Mouse (Mus musculus) liver, embryonic 12.5 days (tissue): ENCODE data around the gene C2cd2l. TPM values are rescaled to one million over a fixed set of nuclear protein-coding genes. Genes with fewer than 3 reads are reported as not detected.
A peak's percentile ranks its signal among the peaks of the same experiment; 100 is the strongest.
"Not testable (repeated sequence)": the region's sequence is repeated elsewhere in the genome, so short reads cannot be mapped to it uniquely, and the experiment has no call there.

Source experiments
- ATAC-seq: fragments of 200-750 bp; cut with Nextera tagmentation; 2 replicates; pipeline ENCODE4 v1.8.0; 2017; ENCODE audit warnings: moderate number of reproducible peaks, mild to moderate bottlenecking, moderate library complexity
- H3K27ac ChIP-seq: fragments of 300-500 bp; sonication (generic); 2 replicates; pipeline ENCODE4 v1.5.1; 2016; ENCODE audit warnings: mild to moderate bottlenecking
- H3K27me3 ChIP-seq: fragments of 300-500 bp; sonication (generic); replicated peaks from 2 replicates; pipeline ENCODE4 v1.6.1; 2016; ENCODE audit warnings: mild to moderate bottlenecking, moderate library complexity
- H3K36me3 ChIP-seq: fragments of 300-500 bp; sonication (generic); 2 replicates; pipeline ENCODE4 v1.6.1; 2016; ENCODE audit warnings: mild to moderate bottlenecking, moderate library complexity
- H3K4me1 ChIP-seq: fragments of 300-500 bp; sonication (generic); 2 replicates; pipeline ENCODE4 v1.6.1; 2016
- H3K4me2 ChIP-seq: fragments of 300-500 bp; sonication (generic); 2 replicates; pipeline ENCODE4 v1.6.1; 2016; ENCODE audit warnings: mild to moderate bottlenecking, moderate library complexity
- H3K4me3 ChIP-seq: fragments of 300-500 bp; sonication (generic); 2 replicates; pipeline ENCODE4 v1.5.1; 2016; ENCODE audit warnings: mild to moderate bottlenecking, moderate library complexity
- H3K9ac ChIP-seq: fragments of 300-500 bp; sonication (generic); 2 replicates; pipeline ENCODE4 v1.6.1; 2016; ENCODE audit warnings: mild to moderate bottlenecking, moderate library complexity
- H3K9me3 ChIP-seq: fragments of 300-500 bp; sonication (generic); replicated peaks from 2 replicates; pipeline ENCODE4 v1.6.1; 2016; ENCODE audit warnings: mild to moderate bottlenecking, moderate library complexity
- WGBS: fragments of 180-500 bp; shearing (Covaris S2); methylation state at CpG from one replicate; pipeline ENCODE4 v1.1.7; 2016; ENCODE audit not compliant: insufficient replicate concordance; 5-methylcytosine and 5-hydroxymethylcytosine counted together
- polyA plus RNA-seq: library from polyadenylated mRNA; unstranded; fragments of >200 nt; fragmentation: Nextera tagmentation; extraction: Ambion mirVana; gene quantifications from 2 replicates; pipeline ENCODE4 v1.2.1, GENCODE M21; 2016

Gene C2cd2l
- polyA plus RNA-seq, 1 experiment from 2014 or later, result 12.3 TPM

DNA sequence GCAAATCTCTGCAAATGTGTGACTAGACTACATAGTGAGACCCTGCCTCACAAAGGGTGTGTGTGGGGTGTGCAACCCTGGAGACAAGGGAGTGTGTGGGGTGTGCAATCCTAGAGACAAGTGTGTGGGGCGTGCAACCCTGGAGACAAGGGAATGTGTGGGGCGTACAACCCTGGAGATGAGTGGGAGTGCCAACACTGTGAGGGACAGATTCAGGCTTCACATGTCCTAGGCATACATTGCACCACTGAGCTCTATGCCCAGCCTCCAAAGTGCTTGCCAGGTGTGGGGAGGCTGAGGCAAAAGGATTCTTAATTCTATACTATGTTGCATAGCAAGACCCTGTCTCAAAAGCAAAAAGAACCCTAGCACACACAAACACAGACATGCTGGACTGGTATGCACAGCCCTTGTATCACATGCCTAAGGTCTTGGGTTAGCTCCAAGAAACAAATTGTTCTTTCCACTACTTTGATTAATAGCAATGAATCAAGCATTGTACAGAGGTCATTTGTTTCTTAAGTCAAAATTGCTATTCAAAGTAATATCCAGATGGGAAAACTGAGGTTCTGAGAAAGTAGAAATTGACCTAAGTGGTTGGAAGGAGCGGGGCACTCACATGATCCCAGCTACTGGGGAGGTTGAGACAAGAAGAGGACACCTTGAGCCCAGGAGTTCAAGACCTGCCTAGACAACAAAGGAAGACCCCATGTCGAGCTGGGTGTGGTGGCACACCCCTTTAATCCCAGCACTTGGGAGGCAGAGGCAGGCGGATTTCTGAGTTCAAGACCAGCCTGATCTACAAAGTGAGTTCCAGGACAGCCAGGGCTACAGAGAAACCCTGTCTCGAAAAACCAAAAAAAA lies 25.7 kb upstream of the C2cd2l start:
- Histone ChIP-seq H3K9me3 (no peaks in the 10 kb centered on the region), H3K4me2 (no peak overlapping the region), H3K9ac (peak overlapping the region; percentile 98; the same call in 1 of the 2 replicates), H3K27me3 (no peaks in the 10 kb centered on the region), H3K4me3 (no peak overlapping the region), H3K27ac (0 out of 2 replicates have a peak overlapping the region, but pooled peaks have one; percentile 100), H3K4me1 (peaks cover 28% of the 10 kb centered on the region), H3K36me3 (peaks cover 61% of the 10 kb centered on the region)
- no peak for ATAC-seq
- 74% methylated on average over 6 of the region's 6 CpGs for WGBS

DNA sequence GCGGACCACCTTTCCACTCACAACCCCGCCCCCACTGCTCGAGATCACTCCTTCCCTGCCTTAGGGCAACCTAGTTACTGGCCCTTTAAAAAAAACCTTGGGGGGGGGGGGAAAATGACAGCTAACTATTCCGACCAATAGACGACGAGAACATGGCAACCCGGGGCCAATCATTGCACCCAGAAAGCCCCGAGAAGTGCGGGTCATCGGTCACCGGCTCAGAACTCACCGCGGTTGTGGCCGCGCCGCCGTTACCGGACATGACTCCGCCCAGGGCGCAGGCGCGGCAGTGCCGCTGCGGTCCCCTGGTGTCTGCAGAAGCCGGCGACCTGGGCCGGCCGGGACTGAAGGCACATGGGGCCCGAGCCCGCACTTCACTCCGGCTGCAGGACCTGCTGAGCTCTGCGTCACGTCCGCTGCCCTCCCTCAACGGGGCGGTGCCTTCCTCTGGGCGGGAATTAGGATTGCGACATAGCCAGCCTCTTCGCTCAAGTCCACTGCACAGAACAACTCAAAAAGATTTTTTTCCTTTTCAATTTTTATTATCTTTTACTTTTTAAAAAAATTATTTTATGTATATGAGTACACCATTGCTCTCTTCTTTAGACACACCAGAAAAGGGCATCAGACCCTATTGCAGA lies 23.8 kb upstream of the C2cd2l start, which contains the start of gene Hmbs:
Gene Hmbs (minus strand): TSS at position 448 of the 641 bp plus-strand sequence.
- Histone ChIP-seq H3K4me2 (peak within 1 kb of the TSS; percentile 84), H3K27me3 (no peaks in the 10 kb centered on the region), H3K4me3 (peak within 1 kb of the TSS; percentile 93), H3K4me1 (peaks cover 44% of the 10 kb centered on the region), H3K27ac (peak within 1 kb of the TSS; percentile 100), H3K36me3 (peaks cover 63% of the 10 kb centered on the region), H3K9me3 (no peaks in the 10 kb centered on the region), H3K9ac (peak within 1 kb of the TSS; percentile 98)
- WGBS, result under 1% methylated on average over 39 of the region's 39 CpGs
- peak; percentile 83 for ATAC-seq

DNA sequence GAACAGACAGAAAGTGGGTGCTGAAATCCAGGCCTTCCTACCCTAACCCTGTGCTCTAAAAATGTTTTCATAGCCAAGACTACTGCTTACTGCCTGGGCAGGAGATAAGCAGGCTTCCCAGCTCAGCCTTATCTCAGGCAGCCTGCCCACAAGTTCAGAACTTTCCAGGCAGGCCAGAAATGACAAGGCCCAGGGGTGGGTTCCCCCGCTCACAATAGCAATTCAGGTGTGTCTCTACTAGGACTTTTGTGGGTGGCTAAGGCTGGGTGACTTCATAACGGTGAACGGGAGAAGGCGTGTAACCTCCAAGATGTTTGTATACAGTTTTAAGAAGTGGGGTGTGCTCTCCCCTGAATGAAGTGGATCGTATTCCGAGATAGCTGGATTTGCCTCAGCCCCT lies 23.2 kb upstream of the C2cd2l start:
- H3K9ac ChIP-seq, result peak overlapping the region; percentile 98
- WGBS, result 3% methylated on average over 6 of the region's 6 CpGs
- H3K4me3 ChIP-seq, result peak overlapping the region; percentile 93
- peak overlapping the region; percentile 100 for H3K27ac ChIP-seq
- peaks cover 50% of the 10 kb centered on the region for H3K4me1 ChIP-seq
- H3K4me2 ChIP-seq, result peak overlapping the region; percentile 84
- peaks cover 63% of the 10 kb centered on the region for H3K36me3 ChIP-seq
- peak; percentile 81 for ATAC-seq
- H3K9me3 ChIP-seq, result no peaks in the 10 kb centered on the region
- H3K27me3 ChIP-seq, result no peaks in the 10 kb centered on the region

DNA sequence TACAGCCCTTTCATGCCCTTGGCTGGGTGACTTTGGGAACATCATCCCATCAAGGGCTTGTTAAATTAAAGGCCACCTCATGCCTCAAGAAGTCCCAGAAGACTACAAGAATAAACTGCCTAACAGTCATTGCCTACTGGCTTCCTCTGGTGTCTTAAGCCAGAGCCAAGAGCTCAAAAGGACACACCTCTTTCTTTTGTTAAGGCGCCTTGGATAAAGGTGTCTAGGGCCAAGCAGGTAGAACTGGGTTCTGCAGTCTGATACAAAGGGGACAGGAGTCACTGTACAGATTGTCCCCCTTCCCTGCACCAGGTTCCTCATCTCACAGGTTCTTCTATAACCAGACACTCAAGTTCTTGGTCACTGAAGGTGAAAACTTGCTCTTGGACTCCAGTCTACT lies 22.5 kb upstream of the C2cd2l start:
- peaks cover 63% of the 10 kb centered on the region for H3K36me3 ChIP-seq
- no peaks in the 10 kb centered on the region for H3K27me3 ChIP-seq
- H3K9ac ChIP-seq, result peak overlapping the region; percentile 98
- ATAC-seq, result no peak
- peak overlapping the region; percentile 84 for H3K4me2 ChIP-seq
- peaks cover 56% of the 10 kb centered on the region for H3K4me1 ChIP-seq
- H3K9me3 ChIP-seq, result no peaks in the 10 kb centered on the region
- H3K27ac ChIP-seq, result peak overlapping the region; percentile 100
- H3K4me3 ChIP-seq, result peak overlapping the region; percentile 93
- 37% methylated on average over 1 of the region's 1 CpGs for WGBS

DNA sequence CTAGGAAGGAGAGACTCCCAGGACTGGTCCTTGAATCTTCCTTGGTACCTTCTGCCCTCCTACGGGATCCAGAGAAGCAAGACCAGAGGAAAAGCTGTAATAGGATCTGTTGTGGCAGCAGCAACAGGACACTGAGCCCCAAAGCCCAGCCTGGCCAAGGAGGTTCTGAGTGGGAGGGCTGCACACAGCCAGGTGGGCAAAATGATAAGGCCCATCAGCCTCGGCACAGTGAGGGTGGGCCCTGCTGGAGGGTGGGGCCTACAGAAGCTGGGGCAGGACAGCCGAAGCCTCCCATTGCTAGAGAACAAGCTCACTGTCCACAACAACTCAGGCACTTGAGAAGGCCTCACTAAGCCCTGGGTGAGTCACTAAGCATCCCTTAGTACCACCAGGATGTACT lies 22.1 kb upstream of the C2cd2l start:
- Histone ChIP-seq H3K9ac (peak overlapping the region; percentile 98), H3K27ac (peak overlapping the region; percentile 100)

DNA sequence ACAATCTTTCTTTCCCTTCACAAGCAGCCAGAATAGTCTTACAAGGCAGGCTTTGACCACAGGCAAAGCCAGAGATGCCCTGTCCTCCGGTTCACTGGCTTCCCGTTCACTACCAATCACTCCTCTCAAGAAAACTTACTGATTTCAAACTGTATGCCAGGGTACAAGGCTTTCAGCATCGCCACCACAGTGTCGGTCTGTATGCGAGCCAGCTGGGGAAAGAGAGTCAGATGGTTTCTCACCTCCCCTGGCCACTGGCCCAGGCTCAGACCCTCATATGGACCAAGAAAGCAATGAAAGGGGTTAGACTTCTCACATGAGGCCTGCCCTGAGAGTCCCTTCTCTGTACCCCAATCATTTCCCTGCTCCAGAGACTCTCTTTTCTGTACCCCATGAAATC lies 21.4 kb upstream of the C2cd2l start:
- ATAC-seq, result no peak
- Histone ChIP-seq H3K36me3 (peaks cover 63% of the 10 kb centered on the region), H3K27ac (peak overlapping the region; percentile 100), H3K4me1 (peaks cover 67% of the 10 kb centered on the region), H3K9ac (peak overlapping the region; percentile 98), H3K9me3 (no peaks in the 10 kb centered on the region), H3K27me3 (no peaks in the 10 kb centered on the region), H3K4me3 (peak overlapping the region; percentile 93), H3K4me2 (peak overlapping the region; percentile 84)
- 45% methylated on average over 5 of the region's 5 CpGs for WGBS

More for the DNA sequence above, 22.1 kb upstream of the C2cd2l start:
- H3K4me1 ChIP-seq, result peaks cover 60% of the 10 kb centered on the region
- peaks cover 63% of the 10 kb centered on the region for H3K36me3 ChIP-seq
- ATAC-seq, result peak; percentile 84
- H3K27me3 ChIP-seq, result no peaks in the 10 kb centered on the region
- WGBS, result 18% methylated on average over 3 of the region's 3 CpGs
- no peaks in the 10 kb centered on the region for H3K9me3 ChIP-seq
- H3K4me2 ChIP-seq, result peak overlapping the region; percentile 84
- H3K4me3 ChIP-seq, result peak overlapping the region; percentile 93

DNA sequence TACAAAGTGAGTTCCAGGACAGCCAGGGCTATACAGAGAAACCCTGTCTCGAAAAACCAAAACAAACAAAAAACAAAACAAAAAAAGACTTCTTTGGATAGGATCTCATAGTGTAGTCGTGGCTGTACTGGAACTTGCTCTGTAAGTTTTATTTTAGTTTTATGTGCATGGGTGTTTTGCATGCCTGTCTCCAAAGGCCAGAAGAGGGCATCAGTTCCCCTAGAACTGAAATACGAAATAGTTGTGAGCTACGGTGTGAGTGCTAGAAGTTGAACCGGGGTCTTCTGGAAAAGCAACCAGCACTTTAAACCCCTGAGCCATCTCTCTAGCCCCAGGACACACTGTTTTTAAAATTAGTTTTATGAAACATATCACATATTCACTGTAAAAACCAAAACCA lies 18.5 kb upstream of the C2cd2l start:
- Histone ChIP-seq H3K27ac (peak overlapping the region; percentile 100), H3K4me1 (peaks cover 58% of the 10 kb centered on the region), H3K36me3 (peaks cover 74% of the 10 kb centered on the region), H3K27me3 (no peaks in the 10 kb centered on the region), H3K4me3 (peak overlapping the region; percentile 93), H3K4me2 (peak overlapping the region; percentile 84), H3K9ac (peak overlapping the region; percentile 99), H3K9me3 (no peaks in the 10 kb centered on the region)
- no peak for ATAC-seq
- WGBS, result 72% methylated on average over 5 of the region's 5 CpGs

DNA sequence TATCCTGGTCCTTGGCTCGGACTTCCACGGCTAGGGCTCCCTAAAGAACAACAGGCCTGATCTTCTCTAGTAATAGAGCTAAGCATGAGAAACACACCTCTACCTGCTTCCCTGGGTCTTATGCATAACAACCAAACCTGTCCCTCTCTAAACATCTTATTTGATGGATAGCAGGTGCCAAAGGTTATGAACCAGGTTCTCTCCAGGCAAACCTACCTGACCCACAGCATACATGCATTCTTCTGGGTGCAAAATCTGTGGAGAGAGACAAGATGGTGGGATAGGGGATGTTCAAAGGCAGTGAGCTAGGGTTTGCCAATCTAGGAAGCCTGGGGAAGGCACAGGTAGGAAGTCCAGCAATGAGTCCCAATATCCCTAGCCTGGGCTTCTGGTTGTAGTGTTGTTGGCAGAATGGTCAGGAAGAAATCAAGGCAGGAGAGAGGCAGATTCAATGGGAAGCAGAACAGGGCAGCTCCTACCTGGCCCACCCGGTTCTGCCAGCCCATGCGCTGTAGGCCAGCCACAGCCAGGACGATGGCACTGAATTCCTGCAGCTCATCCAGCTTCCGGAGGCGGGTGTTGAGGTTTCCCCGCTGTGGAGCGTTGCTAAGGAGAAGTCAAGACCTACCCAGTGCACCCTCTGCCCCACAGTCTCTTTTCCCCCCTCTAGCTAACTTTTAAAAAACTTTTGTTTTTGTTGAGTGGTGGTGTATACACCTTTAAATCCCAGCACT lies 17.5 kb upstream of the C2cd2l start:
- peak overlapping the region; percentile 84 for H3K4me2 ChIP-seq
- no peak for ATAC-seq
- peak overlapping the region; percentile 99 for H3K9ac ChIP-seq
- H3K36me3 ChIP-seq, result peaks cover 84% of the 10 kb centered on the region
- WGBS, result 73% methylated on average over 9 of the region's 9 CpGs
- no peaks in the 10 kb centered on the region for H3K27me3 ChIP-seq
- H3K4me3 ChIP-seq, result peak overlapping the region; percentile 93
- peak overlapping the region; percentile 100 for H3K27ac ChIP-seq
- no peaks in the 10 kb centered on the region for H3K9me3 ChIP-seq
- peaks cover 59% of the 10 kb centered on the region for H3K4me1 ChIP-seq

DNA sequence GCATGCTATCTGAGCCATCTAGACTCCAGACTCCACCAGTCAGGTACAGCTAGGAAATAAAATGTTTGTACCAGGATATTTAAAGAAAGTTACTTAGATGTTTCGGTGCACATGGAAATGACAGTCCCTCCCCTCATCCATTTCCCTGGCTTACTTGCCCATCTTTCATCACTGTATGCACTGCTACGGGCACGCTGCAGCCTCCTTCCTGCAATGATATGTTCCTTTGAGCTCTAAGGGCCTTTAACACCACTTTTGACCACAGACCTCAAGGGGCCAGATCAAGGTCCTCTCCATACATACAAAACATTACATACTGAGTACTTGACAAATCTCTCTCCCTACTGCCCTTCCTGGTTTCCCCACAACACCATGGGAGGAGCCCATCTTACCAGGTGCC lies 16.9 kb upstream of the C2cd2l start:
- peaks cover 55% of the 10 kb centered on the region for H3K4me1 ChIP-seq
- H3K27me3 ChIP-seq, result no peaks in the 10 kb centered on the region
- no peaks in the 10 kb centered on the region for H3K9me3 ChIP-seq
- peak overlapping the region; percentile 93 for H3K4me3 ChIP-seq
- H3K4me2 ChIP-seq, result peak overlapping the region; percentile 84
- peaks cover 90% of the 10 kb centered on the region for H3K36me3 ChIP-seq
- no peak for ATAC-seq
- WGBS, result 51% methylated on average over 3 of the region's 3 CpGs
- H3K27ac ChIP-seq, result peak overlapping the region; percentile 100
- peak overlapping the region; percentile 99 for H3K9ac ChIP-seq

DNA sequence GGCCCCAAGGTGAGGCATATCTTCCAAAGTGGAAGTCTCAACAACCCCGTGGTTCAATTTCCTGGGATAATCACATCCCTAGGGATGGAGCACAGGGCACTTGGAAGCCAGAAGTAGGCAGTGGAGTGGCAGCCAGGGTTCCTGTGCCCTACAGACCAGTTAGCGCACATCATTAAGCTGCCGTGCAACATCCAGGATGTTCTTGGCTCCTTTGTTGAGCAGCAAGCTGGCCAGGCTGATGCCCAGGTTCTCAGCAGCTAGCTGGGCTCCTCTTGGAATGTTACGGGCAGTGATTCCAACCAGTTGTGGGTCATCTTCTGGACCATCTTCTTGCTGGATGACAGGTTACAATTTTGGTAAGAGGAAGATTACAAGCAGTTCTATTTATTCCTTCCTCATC lies 16.4 kb upstream of the C2cd2l start:
- peaks cover 90% of the 10 kb centered on the region for H3K36me3 ChIP-seq
- peak overlapping the region; percentile 100 for H3K27ac ChIP-seq
- H3K4me1 ChIP-seq, result peaks cover 55% of the 10 kb centered on the region
- H3K4me3 ChIP-seq, result peak overlapping the region; percentile 93
- H3K9me3 ChIP-seq, H3K27me3 ChIP-seq, ATAC-seq: not testable (repeated sequence)
- H3K4me2 ChIP-seq, result peak overlapping the region; percentile 84
- WGBS, result 26% methylated on average over 4 of the region's 4 CpGs
- H3K9ac ChIP-seq, result peak overlapping the region; percentile 99

DNA sequence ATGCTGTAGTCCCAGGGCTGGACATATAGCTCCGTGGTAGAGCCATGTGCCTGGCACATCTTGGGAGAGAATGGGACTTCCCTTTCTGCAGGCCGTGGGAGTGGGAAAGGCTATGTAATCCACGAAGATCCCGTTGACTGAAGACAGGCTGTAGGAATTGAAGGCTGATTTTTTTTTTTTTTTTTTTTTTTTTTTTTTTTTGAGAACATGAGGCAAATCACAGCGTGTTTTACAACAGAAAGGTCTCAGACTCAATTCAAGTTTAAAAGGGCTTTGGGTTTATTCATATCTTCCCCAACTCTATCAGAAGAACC lies 16.0 kb upstream of the C2cd2l start:
- no peak for ATAC-seq
- H3K4me1 ChIP-seq, result peaks cover 55% of the 10 kb centered on the region
- H3K4me3 ChIP-seq, result peak overlapping the region; percentile 93
- peaks cover 90% of the 10 kb centered on the region for H3K36me3 ChIP-seq
- no peaks in the 10 kb centered on the region for H3K27me3 ChIP-seq
- H3K4me2 ChIP-seq, result peak overlapping the region; percentile 84
- H3K27ac ChIP-seq, result peak overlapping the region; percentile 100
- 2% methylated on average over 5 of the region's 5 CpGs for WGBS
- no peaks in the 10 kb centered on the region for H3K9me3 ChIP-seq
- peak overlapping the region; percentile 99 for H3K9ac ChIP-seq
